Mouse (Mus musculus) E14TG2a.4 (cell line): ENCODE results near the gene Nckap5.

Experiments
- H3K27me3 ChIP-seq: 2 replicates; pipeline ENCODE4 v1.6.1; 2014; ENCODE audit warnings: low read length, control low read depth; ENCODE audit not compliant: insufficient read depth
- H3K36me3 ChIP-seq: 2 replicates; pipeline ENCODE4 v1.6.1; 2014; ENCODE audit warnings: low read length, control low read depth; ENCODE audit not compliant: insufficient read depth
- H3K4me1 ChIP-seq: replicated peaks from 2 replicates; pipeline ENCODE4 v1.6.1; 2014; ENCODE audit warnings: low read depth, low read length, control low read depth
- H3K4me3 ChIP-seq: replicated peaks from 2 replicates; pipeline ENCODE4 v1.5.1; 2014; ENCODE audit warnings: mild to moderate bottlenecking, low read length
- H3K9me3 ChIP-seq: 2 replicates; pipeline ENCODE4 v1.6.1; 2014; ENCODE audit warnings: low read length, control low read depth
- CTCF ChIP-seq: conservative IDR thresholded peaks from 2 replicates; pipeline ENCODE4 v1.5.1; 2014; ENCODE audit warnings: low read length
- NANOG ChIP-seq: IDR thresholded peaks from 2 replicates; pipeline ENCODE4 v1.6.1; 2014; ENCODE audit warnings: borderline replicate concordance, low read length, mixed read lengths
- POU5F1 ChIP-seq: IDR thresholded peaks from 2 replicates; pipeline ENCODE4 v1.6.1; 2014; ENCODE audit warnings: low read length, borderline replicate concordance

Nckap5 gene

DNA sequence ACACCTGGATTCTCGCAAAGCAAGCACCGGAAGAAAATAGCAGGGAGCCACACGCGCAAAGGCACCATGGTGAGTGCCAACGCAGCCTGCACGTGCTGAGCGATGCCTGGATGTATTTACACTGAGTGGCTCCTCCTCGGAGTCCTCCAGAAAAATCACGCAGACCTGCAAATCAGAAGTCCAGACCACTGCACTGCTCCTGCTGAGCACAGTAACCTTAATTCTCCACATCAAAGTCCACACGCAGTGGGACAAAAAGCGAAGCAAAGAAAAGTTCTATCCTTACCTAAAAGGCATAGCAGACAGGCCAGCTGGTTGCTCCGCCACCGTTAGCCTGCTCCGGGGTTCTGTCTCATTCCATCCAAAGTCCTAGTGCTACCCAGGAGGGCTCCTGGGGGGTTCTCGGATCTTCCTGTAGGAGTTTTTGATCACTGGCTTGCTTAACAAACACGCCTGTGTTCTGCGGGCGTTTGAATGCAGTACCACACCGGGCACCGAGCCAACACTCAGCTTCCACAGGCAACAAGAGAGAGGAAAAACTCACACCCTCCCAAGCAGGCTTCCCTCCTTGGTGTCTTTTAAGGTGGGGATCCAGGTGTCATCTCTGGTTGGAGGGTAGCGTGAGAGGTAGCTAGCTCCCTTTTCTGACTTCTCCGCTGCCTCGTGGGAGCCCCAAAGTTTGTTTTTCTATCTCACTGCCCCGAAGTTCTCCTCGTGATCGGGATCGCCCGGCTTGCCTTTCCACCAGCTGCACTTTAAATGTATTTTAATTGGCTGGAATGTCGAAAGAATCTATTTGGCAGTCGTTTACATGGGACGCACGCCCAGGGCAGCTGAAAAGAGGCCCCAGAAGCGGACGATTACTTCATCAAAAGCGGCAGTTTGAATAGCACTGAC is at the start of gene Nckap5:
Gene Nckap5 (minus strand): TSS at position 769 of the 897 bp plus-strand sequence.
- Histone ChIP-seq H3K9me3 (no peaks in the 10 kb centered on the region), H3K4me3 (peak within 1 kb of the TSS; percentile 14), H3K27me3 (peaks cover 33% of the 10 kb centered on the region), H3K36me3 (no peaks in the 10 kb centered on the region), H3K4me1 (peaks cover 11% of the 10 kb centered on the region)
- TF ChIP-seq NANOG (no peak), POU5F1 (no peak), CTCF (no peak)

DNA sequence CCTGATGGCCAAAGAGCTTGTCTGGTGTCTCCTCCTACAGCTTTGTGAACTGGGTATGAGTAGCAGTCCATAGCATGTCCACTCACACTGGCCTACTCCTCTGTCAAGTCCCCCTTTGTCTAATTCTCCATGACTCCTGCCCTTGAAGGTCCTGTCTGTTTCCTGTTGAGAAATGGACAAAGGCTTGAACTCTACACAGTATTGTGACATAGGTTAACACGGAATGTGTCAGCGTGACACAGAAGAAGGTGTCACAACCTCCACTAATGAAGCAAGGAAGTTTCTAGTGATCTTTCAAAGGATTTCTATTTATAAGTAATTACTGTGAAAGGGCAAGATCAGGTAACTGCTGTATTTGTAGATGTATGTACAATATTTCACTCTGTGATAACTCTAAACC is 46.9 kb upstream of the Nckap5 start:
- Histone ChIP-seq H3K4me3 (no peak overlapping the region), H3K9me3 (no peaks in the 10 kb centered on the region), H3K36me3 (no peaks in the 10 kb centered on the region), H3K27me3 (no peaks in the 10 kb centered on the region), H3K4me1 (no peaks in the 10 kb centered on the region)
- TF ChIP-seq CTCF (no peak), POU5F1 (no peak), NANOG (no peak)

- H3K9me3 ChIP-seq: no peaks in the 10 kb centered on the region
- H3K27me3 ChIP-seq: no peaks in the 10 kb centered on the region; the same call in 1 of the 2 replicates
- TF ChIP-seq POU5F1: no peak
- H3K4me1 ChIP-seq: no peaks in the 10 kb centered on the region
- no peaks in the 10 kb centered on the region for H3K36me3 ChIP-seq
- H3K4me3 ChIP-seq: no peak overlapping the region
Observed at GRCm38 (mm10) chr1:126868372-126868771, 37.8 kb upstream of the Nckap5 start.

- no peaks in the 10 kb centered on the region for H3K9me3 ChIP-seq
- no peaks in the 10 kb centered on the region for H3K4me1 ChIP-seq
- H3K27me3 ChIP-seq: no peaks in the 10 kb centered on the region; the same call in 1 of the 2 replicates
- no peaks in the 10 kb centered on the region for H3K36me3 ChIP-seq
- TF ChIP-seq NANOG (no peak), POU5F1 (no peak), CTCF (no peak)
- H3K4me3 ChIP-seq: no peak overlapping the region
Observed at GRCm38 (mm10) chr1:126867912-126868311, 37.3 kb upstream of the Nckap5 start.

DNA sequence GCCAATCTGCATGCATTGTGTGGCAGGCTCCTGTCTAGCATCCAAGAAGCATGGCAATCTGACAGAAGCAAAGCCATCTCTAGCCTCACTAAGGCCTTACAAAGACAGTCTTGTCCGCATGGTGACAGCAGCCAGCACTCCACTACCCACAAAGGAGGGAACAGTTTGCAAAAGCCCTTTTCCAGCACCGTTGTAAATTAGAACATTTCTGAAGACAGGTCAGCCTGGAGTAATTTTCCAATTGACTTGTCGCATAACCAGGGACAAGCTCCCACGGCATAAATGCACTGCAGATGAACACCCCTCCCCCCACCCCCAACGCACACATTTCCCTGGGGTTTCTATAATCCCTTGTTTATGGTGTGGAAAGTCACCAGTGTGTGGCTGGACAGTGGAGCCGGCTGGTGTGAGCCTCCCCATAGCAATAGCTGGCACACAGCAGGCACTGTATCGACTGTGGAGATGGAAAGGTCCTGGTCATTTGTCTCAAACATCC is 35.0 kb upstream of the Nckap5 start:
- Histone ChIP-seq H3K4me3 (no peak overlapping the region), H3K27me3 (no peaks in the 10 kb centered on the region; the same call in 1 of the 2 replicates), H3K36me3 (no peaks in the 10 kb centered on the region), H3K9me3 (no peaks in the 10 kb centered on the region), H3K4me1 (peaks cover 5% of the 10 kb centered on the region; the same call in 1 of the 2 replicates)
- TF ChIP-seq NANOG (no peak), CTCF (no peak), POU5F1 (no peak)

DNA sequence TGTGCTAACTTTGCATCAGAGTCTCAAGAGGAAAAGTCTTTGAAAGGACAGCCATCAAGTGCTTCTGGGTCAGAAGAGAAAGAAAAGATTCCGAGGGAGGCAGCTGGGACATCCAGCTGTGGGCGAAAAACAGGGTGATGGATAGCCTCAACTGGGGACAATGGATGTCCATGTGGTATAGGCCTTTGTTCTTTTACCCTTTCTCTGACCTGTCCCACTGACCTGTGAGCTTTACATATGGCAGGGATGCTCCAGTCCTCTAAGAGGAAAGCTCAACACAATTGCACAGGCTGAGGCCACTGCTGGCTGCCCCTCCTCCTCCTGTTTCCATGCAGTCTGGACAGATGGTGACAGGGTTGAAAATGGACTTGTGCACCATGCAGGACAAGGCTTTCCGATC is 31.2 kb upstream of the Nckap5 start:
- Histone ChIP-seq H3K9me3 (no peaks in the 10 kb centered on the region), H3K4me1 (peaks cover 5% of the 10 kb centered on the region; the same call in 1 of the 2 replicates), H3K36me3 (no peaks in the 10 kb centered on the region), H3K27me3 (no peaks in the 10 kb centered on the region; the same call in 1 of the 2 replicates), H3K4me3 (no peak overlapping the region)
- TF ChIP-seq CTCF: no peak
- TF ChIP-seq POU5F1: no peak
- TF ChIP-seq NANOG: no peak

DNA sequence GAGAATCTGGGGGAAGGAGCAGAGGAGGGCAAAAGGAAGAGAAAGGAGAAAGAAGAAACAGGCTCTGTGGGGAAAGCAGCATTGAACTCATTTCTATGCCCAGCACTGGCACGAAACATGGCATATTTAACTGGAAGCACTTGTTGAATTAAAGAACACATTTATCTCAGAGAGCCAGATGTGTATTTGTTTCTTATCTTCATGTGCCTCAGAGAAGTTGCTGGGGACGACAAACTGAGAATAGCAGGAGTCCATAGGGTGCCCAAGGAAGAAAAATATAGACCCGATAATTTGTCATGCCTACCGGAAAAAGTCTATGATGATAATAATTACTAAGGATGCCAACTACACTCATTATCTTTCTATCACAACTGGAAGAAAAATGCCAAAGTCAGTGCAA is 29.9 kb upstream of the Nckap5 start:
- Histone ChIP-seq H3K27me3 (no peaks in the 10 kb centered on the region; the same call in 1 of the 2 replicates), H3K9me3 (no peaks in the 10 kb centered on the region), H3K36me3 (no peaks in the 10 kb centered on the region), H3K4me1 (peaks cover 5% of the 10 kb centered on the region; the same call in 1 of the 2 replicates), H3K4me3 (no peak overlapping the region)
- TF ChIP-seq CTCF: no peak
- TF ChIP-seq NANOG: no peak
- no peak for TF ChIP-seq POU5F1

DNA sequence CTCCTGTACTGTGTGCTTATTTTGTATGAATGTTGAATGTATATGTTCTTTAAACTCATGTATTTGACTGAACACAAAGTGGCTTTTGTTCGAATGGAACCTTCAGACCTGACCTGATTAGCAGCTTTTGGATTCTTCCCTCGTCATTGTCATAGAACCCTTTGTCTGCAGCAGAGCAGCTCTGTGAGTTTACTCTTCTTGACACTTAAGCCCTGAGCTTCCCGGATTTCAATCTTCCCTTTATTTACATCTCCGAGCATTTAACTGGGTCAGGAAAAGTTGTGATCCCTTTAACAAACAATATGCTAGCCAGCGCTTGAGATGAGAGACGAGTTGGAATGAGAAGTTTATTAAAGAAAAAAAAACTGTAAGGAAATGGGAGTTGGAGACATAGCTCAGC is 18.9 kb upstream of the Nckap5 start:
- no peaks in the 10 kb centered on the region for H3K27me3 ChIP-seq
- TF ChIP-seq NANOG: no peak
- TF ChIP-seq POU5F1: no peak
- no peak for TF ChIP-seq CTCF
- no peaks in the 10 kb centered on the region for H3K4me1 ChIP-seq
- no peak overlapping the region for H3K4me3 ChIP-seq
- H3K9me3 ChIP-seq: no peaks in the 10 kb centered on the region
- no peaks in the 10 kb centered on the region for H3K36me3 ChIP-seq
